Mouse (Mus musculus) hindbrain, embryonic 15.5 days (tissue): Measurements from ENCODE around the gene Serpinb9d. TPM values are rescaled to one million over a fixed set of nuclear protein-coding genes. Genes with fewer than 3 reads are reported as not detected.
"Not testable (repeated sequence)": the region's sequence is repeated elsewhere in the genome, so short reads cannot be mapped to it uniquely, and the experiment has no call there.

Experiments
- ATAC-seq: fragments of 200-750 bp; cut with Nextera tagmentation; 2 replicates; pipeline ENCODE4 v1.8.0; 2017; ENCODE audit warnings: low read depth, moderate number of reproducible peaks, moderate TSS enrichment; ENCODE audit not compliant: low FRiP score
- H3K27ac ChIP-seq: fragments of 300-500 bp; sonication (generic); replicated peaks from 2 replicates; pipeline ENCODE4 v1.5.1; 2015; ENCODE audit warnings: mild to moderate bottlenecking, inconsistent platforms
- H3K27me3 ChIP-seq: fragments of 300-500 bp; sonication (generic); 2 replicates; pipeline ENCODE4 v1.6.1; 2015; ENCODE audit warnings: control low read depth, inconsistent platforms
- H3K36me3 ChIP-seq: fragments of 300-500 bp; sonication (generic); 2 replicates; pipeline ENCODE4 v1.6.1; 2015; ENCODE audit warnings: control low read depth, inconsistent platforms
- H3K4me1 ChIP-seq: fragments of 300-500 bp; sonication (generic); replicated peaks from 2 replicates; pipeline ENCODE4 v1.6.1; 2015; ENCODE audit warnings: control low read depth, inconsistent platforms
- H3K4me2 ChIP-seq: fragments of 300-500 bp; sonication (generic); 2 replicates; pipeline ENCODE4 v1.6.1; 2015; ENCODE audit warnings: moderate library complexity, mild to moderate bottlenecking, inconsistent platforms
- H3K4me3 ChIP-seq: fragments of 300-500 bp; sonication (generic); 2 replicates; pipeline ENCODE4 v1.5.1; 2015; ENCODE audit warnings: mild to moderate bottlenecking, inconsistent platforms
- H3K9ac ChIP-seq: fragments of 300-500 bp; sonication (generic); 2 replicates; pipeline ENCODE4 v1.6.1; 2015; ENCODE audit warnings: inconsistent platforms
- H3K9me3 ChIP-seq: fragments of 300-500 bp; sonication (generic); 2 replicates; pipeline ENCODE4 v1.6.1; 2016; ENCODE audit warnings: control low read depth, inconsistent platforms
- WGBS: fragments of 180-500 bp; shearing (Covaris S2); methylation state at CpG from one replicate; pipeline ENCODE4 v1.1.7; 2015; 5-methylcytosine and 5-hydroxymethylcytosine counted together
- polyA plus RNA-seq: library from polyadenylated mRNA; unstranded; fragments of >200 nt; fragmentation: Nextera tagmentation; extraction: Ambion mirVana; gene quantifications from 2 replicates; pipeline ENCODE4 v1.2.1, GENCODE M21; 2015

The Serpinb9d gene
- polyA plus RNA-seq: not detected in 2 replicates

DNA sequence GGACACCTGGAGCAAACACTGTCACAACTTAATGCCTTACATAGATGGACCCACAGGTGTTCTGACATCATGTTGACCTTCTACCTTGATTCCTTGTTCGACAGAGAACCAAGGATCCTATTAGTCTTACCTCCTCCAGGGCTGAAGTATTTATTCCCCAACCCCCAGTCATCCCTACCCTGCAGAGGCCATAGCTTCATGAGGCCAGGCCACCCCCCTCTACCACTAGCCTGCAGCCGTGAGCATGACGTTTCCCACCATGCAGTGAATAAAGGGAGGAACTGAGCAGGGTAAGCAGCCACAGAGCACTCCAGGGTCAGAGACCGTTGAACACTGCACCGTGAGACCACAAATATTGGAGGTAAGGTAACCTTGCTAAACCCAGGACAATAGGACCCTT lies at the start of gene Serpinb9d:
Gene Serpinb9d (plus strand): TSS at position 301 of the 400 bp plus-strand sequence.
- Histone ChIP-seq H3K27ac (no peak within 1 kb of the TSS), H3K4me3 (no peak within 1 kb of the TSS), H3K4me2 (no peak within 1 kb of the TSS), H3K9ac (no peak within 1 kb of the TSS), H3K4me1 (no peaks in the 10 kb centered on the region), H3K27me3 (no peaks in the 10 kb centered on the region), H3K36me3 (no peaks in the 10 kb centered on the region), H3K9me3 (no peaks in the 10 kb centered on the region)
- no peak for ATAC-seq
- whole genome bisulfite sequencing: 83% methylated on average over 5 of the region's 5 CpGs

- H3K27ac ChIP-seq: no peak within 1 kb of the TSS
- no peak for ATAC-seq
- H3K9ac ChIP-seq: no peak within 1 kb of the TSS
- no peak within 1 kb of the TSS for H3K4me3 ChIP-seq
- 72% methylated on average over 4 of the region's 4 CpGs for WGBS
- no peak within 1 kb of the TSS for H3K4me2 ChIP-seq
- H3K36me3 ChIP-seq: no peaks in the 10 kb centered on the region
- no peaks in the 10 kb centered on the region for H3K9me3 ChIP-seq
- no peaks in the 10 kb centered on the region for H3K27me3 ChIP-seq
- no peaks in the 10 kb centered on the region for H3K4me1 ChIP-seq
Observed at GRCm38 (mm10) chr13:33159642-33160041, 33.1 kb upstream of the Serpinb9d start, which contains the start of gene Serpinb9c. Serpinb9c (minus strand) TSS chr13:33159742.

DNA sequence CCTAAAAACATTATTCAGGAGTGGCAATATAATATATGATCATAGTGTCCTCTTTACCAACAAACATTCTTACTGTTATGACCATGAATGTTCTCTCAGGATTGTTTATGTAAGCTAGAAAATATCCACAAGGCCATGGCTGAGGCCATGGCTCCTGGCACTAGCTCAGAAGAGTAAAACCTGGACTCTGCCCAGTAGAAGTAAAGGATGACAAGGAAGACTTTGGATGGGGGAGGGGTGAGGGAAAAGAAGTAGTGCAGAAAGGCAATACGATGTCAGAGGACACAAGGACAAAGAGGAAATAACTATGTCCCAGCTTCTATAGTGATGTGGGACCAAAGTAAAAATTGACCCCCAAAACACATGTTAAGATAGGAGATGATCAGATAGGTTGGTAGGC lies 2.3 kb upstream of the Serpinb9d start:
- not testable (repeated sequence) for H3K27ac ChIP-seq, H3K9ac ChIP-seq, H3K4me1 ChIP-seq, ATAC-seq, H3K4me2 ChIP-seq, H3K4me3 ChIP-seq, H3K36me3 ChIP-seq, H3K27me3 ChIP-seq, H3K9me3 ChIP-seq
- WGBS: 92% methylated on average over 1 of the region's 1 CpGs

- no peak overlapping the region for H3K4me3 ChIP-seq
- H3K9me3 ChIP-seq: 0 out of 2 replicates have a peak, but pooled peaks cover 2% of the 10 kb centered on the region
- no peak overlapping the region for H3K4me2 ChIP-seq
- no peaks in the 10 kb centered on the region for H3K4me1 ChIP-seq
- ATAC-seq: no peak
- no peaks in the 10 kb centered on the region for H3K36me3 ChIP-seq
- WGBS: 60% methylated on average over 2 of the region's 2 CpGs
- no peaks in the 10 kb centered on the region for H3K27me3 ChIP-seq
- no peak overlapping the region for H3K9ac ChIP-seq
- no peak overlapping the region for H3K27ac ChIP-seq
Observed at GRCm38 (mm10) chr13:33199740-33200139, 7.0 kb downstream of the Serpinb9d start.

DNA sequence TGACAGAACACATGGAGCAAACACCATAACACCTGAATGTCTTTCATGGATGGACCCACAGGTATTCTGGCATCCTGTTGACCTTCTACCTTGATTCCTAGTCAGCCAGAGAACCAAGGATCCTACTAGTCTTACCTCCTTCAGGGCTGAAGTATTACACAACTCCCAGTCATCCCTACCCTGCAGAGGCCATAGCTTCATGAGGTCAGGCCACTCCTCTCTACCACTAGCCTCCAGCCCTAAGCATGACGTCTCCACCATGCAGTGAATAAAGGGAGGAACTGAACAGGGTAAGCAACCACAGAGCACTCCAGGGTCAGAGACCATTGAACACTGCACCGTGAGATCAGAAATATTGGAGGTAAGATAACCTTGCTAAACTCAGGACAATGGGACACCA lies 56.6 kb downstream of the Serpinb9d start, which contains the start of gene Serpinb9e:
Gene Serpinb9e (plus strand): TSS at position 301 of the 400 bp plus-strand sequence.
- not testable (repeated sequence) for H3K9me3 ChIP-seq, H3K4me1 ChIP-seq, H3K27ac ChIP-seq, H3K9ac ChIP-seq, H3K36me3 ChIP-seq, ATAC-seq, H3K27me3 ChIP-seq, H3K4me3 ChIP-seq, H3K4me2 ChIP-seq
- 91% methylated on average over 2 of the region's 2 CpGs for WGBS

Other genes starting within 250 kb of the Serpinb9d start
- gene Serpinb6b, start 227.8 kb upstream of the Serpinb9d start, polyA plus RNA-seq: 2.0 and 2.6 TPM in 2 replicates
- gene Serpinb9, start 189.7 kb upstream of the Serpinb9d start, polyA plus RNA-seq: 1.8 and 2.2 TPM in 2 replicates
- gene Serpinb9b, start 165.5 kb upstream of the Serpinb9d start, polyA plus RNA-seq: 0.45 and 0.57 TPM in 2 replicates
- gene Serpinb1b, start 114.4 kb upstream of the Serpinb9d start, polyA plus RNA-seq: 20.4 and 25.1 TPM in 2 replicates
- gene Serpinb9c, start 33.2 kb upstream of the Serpinb9d start, polyA plus RNA-seq: not detected in 2 replicates
- not detected in 2 replicates for gene Serpinb9e, start 56.7 kb downstream of the Serpinb9d start, polyA plus RNA-seq
- not detected in 2 replicates for gene Serpinb9f, start 131.1 kb downstream of the Serpinb9d start, polyA plus RNA-seq
- gene Gm11397, start 202.8 kb downstream of the Serpinb9d start, polyA plus RNA-seq: not detected in 2 replicates